Mouse (Mus musculus): ENCODE measurements around the gene Olfr681. TPM values are rescaled to one million over a fixed set of nuclear protein-coding genes. Genes with fewer than 3 reads are reported as not detected.

The Olfr681 gene
- polyA plus RNA-seq, 1 experiment from 2014 or later: not detected

DNA sequence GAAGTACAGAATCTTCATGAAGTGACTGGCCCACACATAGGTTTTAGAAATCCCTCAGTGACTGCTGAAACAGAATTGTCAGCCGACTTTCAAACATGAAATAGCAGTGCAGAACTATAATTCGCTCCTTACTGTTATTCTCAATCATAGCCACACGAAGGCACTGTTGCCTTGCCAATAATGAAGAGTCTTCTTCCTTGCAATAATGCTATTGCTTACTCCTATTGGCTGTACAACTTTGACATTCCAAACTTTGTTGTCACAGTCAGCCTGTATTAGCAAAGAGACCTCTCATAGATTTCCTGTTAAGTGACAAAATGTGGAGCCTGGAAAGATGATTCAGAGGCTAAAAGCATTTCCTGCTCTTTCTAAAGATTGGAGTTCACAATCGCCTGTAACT is 54.1 kb downstream of the Olfr681 start:
- H3K4me1 ChIP-seq (replicated peaks; ENCODE audit: control insufficient read depth, insufficient read depth): no peaks in the 10 kb centered on the region
- no peaks in the 10 kb centered on the region for H3K9me3 ChIP-seq (ENCODE audit: control insufficient read depth, low read length)
- no peak overlapping the region for H3K9ac ChIP-seq (ENCODE audit: low read length)
- H3K4me2 ChIP-seq (replicated peaks; ENCODE audit: low read depth): no peak overlapping the region
- ATAC-seq (ENCODE audit: low FRiP score, low TSS enrichment) (no peak), DNase-seq (ENCODE audit: low spot score) (no peak)
- no peak overlapping the region for H3K27ac ChIP-seq (replicated peaks)
- TF ChIP-seq CTCF (IDR thresholded peaks at IDR 0.05; ENCODE audit: low read depth): peak; percentile 75
- TF ChIP-seq EP300 (optimal IDR thresholded peaks at IDR 0.05): no peak
- 42% methylated on average over 4 of the region's 4 CpGs for WGBS
- H3K4me3 ChIP-seq (ENCODE audit: low read depth, low read length): no peak overlapping the region
- H3K36me3 ChIP-seq (ENCODE audit: control insufficient read depth, insufficient read depth, low read length): no peaks in the 10 kb centered on the region
- H3K27me3 ChIP-seq (ENCODE audit: control insufficient read depth, insufficient read depth, low read length): no peaks in the 10 kb centered on the region

Other genes starting within 250 kb of the Olfr681 start
- not detected in 2 replicates for gene Olfr665, start 238.8 kb upstream of the Olfr681 start, polyA plus RNA-seq (2015; fragmentation: Nextera tagmentation; extraction: Ambion mirVana)
- gene Olfr666, start 220.9 kb upstream of the Olfr681 start, polyA plus RNA-seq (2015; fragmentation: Nextera tagmentation; extraction: Ambion mirVana): 0.10 TPM in 1 of 2 replicates, not detected in the other
- not detected in 2 replicates for gene Olfr667, start 195.4 kb upstream of the Olfr681 start, polyA plus RNA-seq (2015; fragmentation: Nextera tagmentation; extraction: Ambion mirVana)
- not detected in 2 replicates for gene Olfr668, start 188.8 kb upstream of the Olfr681 start, polyA plus RNA-seq (2015; fragmentation: Nextera tagmentation; extraction: Ambion mirVana)
- gene Olfr669, start 182.6 kb upstream of the Olfr681 start, polyA plus RNA-seq (2015; fragmentation: Nextera tagmentation; extraction: Ambion mirVana): not detected in 2 replicates
- not detected in 2 replicates for gene Olfr670, start 154.2 kb upstream of the Olfr681 start, polyA plus RNA-seq (2015; fragmentation: Nextera tagmentation; extraction: Ambion mirVana)
- gene Olfr671, start 137.7 kb upstream of the Olfr681 start, polyA plus RNA-seq (2015; fragmentation: Nextera tagmentation; extraction: Ambion mirVana): not detected in 2 replicates
- not detected in 2 replicates for gene Olfr672, start 114.8 kb upstream of the Olfr681 start, polyA plus RNA-seq (2015; fragmentation: Nextera tagmentation; extraction: Ambion mirVana)
- gene Olfr675, start 88.4 kb upstream of the Olfr681 start, polyA plus RNA-seq (2015; fragmentation: Nextera tagmentation; extraction: Ambion mirVana): not detected in 2 replicates
- not detected in 2 replicates for gene Olfr676, start 84.1 kb upstream of the Olfr681 start, polyA plus RNA-seq (2015; fragmentation: Nextera tagmentation; extraction: Ambion mirVana)
- gene Olfr677, start 65.5 kb upstream of the Olfr681 start, polyA plus RNA-seq (2015; fragmentation: Nextera tagmentation; extraction: Ambion mirVana): not detected in 2 replicates
- not detected in 2 replicates for gene Olfr678, start 52.4 kb upstream of the Olfr681 start, polyA plus RNA-seq (2015; fragmentation: Nextera tagmentation; extraction: Ambion mirVana)
- gene Olfr679, start 35.6 kb upstream of the Olfr681 start, polyA plus RNA-seq (2015; fragmentation: Nextera tagmentation; extraction: Ambion mirVana): not detected in 2 replicates
- gene Olfr680-ps1, start 24.0 kb upstream of the Olfr681 start, polyA plus RNA-seq (2015; fragmentation: Nextera tagmentation; extraction: Ambion mirVana): not detected in 2 replicates
- not detected in 2 replicates for gene Olfr683, start 30.2 kb downstream of the Olfr681 start, polyA plus RNA-seq (2015; fragmentation: Nextera tagmentation; extraction: Ambion mirVana)
- not detected in 2 replicates for gene Olfr684, start 46.8 kb downstream of the Olfr681 start, polyA plus RNA-seq (2015; fragmentation: Nextera tagmentation; extraction: Ambion mirVana)
- not detected in 2 replicates for gene Olfr685, start 69.2 kb downstream of the Olfr681 start, polyA plus RNA-seq (2015; fragmentation: Nextera tagmentation; extraction: Ambion mirVana)
- gene Olfr686, start 90.6 kb downstream of the Olfr681 start, polyA plus RNA-seq (2015; fragmentation: Nextera tagmentation; extraction: Ambion mirVana): not detected in 2 replicates
- gene Olfr688, start 171.3 kb downstream of the Olfr681 start, polyA plus RNA-seq (2015; fragmentation: Nextera tagmentation; extraction: Ambion mirVana): not detected in 2 replicates
- 0.04 TPM in 1 of 2 replicates, not detected in the other for gene Olfr689, start 194.3 kb downstream of the Olfr681 start, polyA plus RNA-seq (2015; fragmentation: Nextera tagmentation; extraction: Ambion mirVana)
- gene Olfr690, start 217.3 kb downstream of the Olfr681 start, polyA plus RNA-seq (2015; fragmentation: Nextera tagmentation; extraction: Ambion mirVana): not detected in 2 replicates
- not detected in 2 replicates for gene Olfr691, start 225.4 kb downstream of the Olfr681 start, polyA plus RNA-seq (2015; fragmentation: Nextera tagmentation; extraction: Ambion mirVana)